ENCODE assay signal across 27 mouse cellular contexts in genomic region chr13:99785427-99785826, GRCm38 (mm10).
DNase-seq lines count a peak whose midpoint lies in the region; ATAC-seq and TF ChIP-seq lines count a peak whose summit lies in the region.
"Had no signal": no experiment of that assay in that cellular context is flagged by ENCODE, and none has a peak within 500 bp of the region (broad histone marks: within the 10 kb centered on the region; RNA-seq: fewer than 3 reads in every experiment).

No protein-coding gene starts in this region.

- TF ChIP-seq CTCF in brain, embryonic 14.5 days (IDR thresholded peaks at IDR 0.05; ENCODE audit: borderline replicate concordance, extremely low read depth, insufficient read depth, insufficient read length): no peak

- H3K27ac ChIP-seq in liver, embryonic 11.5 days (ENCODE audit: low read depth, low read length): no peak overlapping the region
- H3K27ac ChIP-seq in kidney, embryonic 14.5 days (ENCODE audit: low read depth, low read length): no peak overlapping the region
- H3K27ac ChIP-seq: kidney, embryonic 15.5 days; lung, embryonic 15.5 days; neural tube, embryonic 15.5 days had no signal

- intact Hi-C loops in gastrocnemius, postnatal 36 days (cut with DNase I): no loop called here

- H3K9ac ChIP-seq in liver, embryonic 11.5 days (ENCODE audit: low read depth, low read length): no peak overlapping the region
- no peak overlapping the region for H3K9ac ChIP-seq in kidney, embryonic 14.5 days (ENCODE audit: low read depth, low read length)
- H3K9ac ChIP-seq: kidney, embryonic 15.5 days; lung, embryonic 15.5 days; neural tube, embryonic 15.5 days had no signal

- 0 out of 2 replicates have a peak, but pooled peaks cover 3% of the 10 kb centered on the region for H3K4me1 ChIP-seq in liver, embryonic 11.5 days (replicated peaks; ENCODE audit: control insufficient read depth, insufficient read depth, low read length)
- peaks cover 4% of the 10 kb centered on the region; the same call in 1 of the 2 replicates for H3K4me1 ChIP-seq in kidney, embryonic 14.5 days (ENCODE audit: control insufficient read depth, insufficient read depth, low read length)
- H3K4me1 ChIP-seq: lung, embryonic 15.5 days had no signal

- no peaks in the 10 kb centered on the region for H3K36me3 ChIP-seq in liver, embryonic 11.5 days (ENCODE audit: control insufficient read depth, insufficient read depth, low read length)
- H3K36me3 ChIP-seq in kidney, embryonic 14.5 days (ENCODE audit: control insufficient read depth, insufficient read depth, low read length): no peaks in the 10 kb centered on the region
- H3K36me3 ChIP-seq: kidney, embryonic 15.5 days; lung, embryonic 15.5 days; neural tube, embryonic 15.5 days had no signal

- H3K4me3 ChIP-seq in liver, embryonic 11.5 days (ENCODE audit: low read depth, low read length): no peak overlapping the region
- H3K4me3 ChIP-seq in kidney, embryonic 14.5 days (ENCODE audit: low read length): no peak overlapping the region
- H3K4me3 ChIP-seq: kidney, embryonic 15.5 days; lung, embryonic 15.5 days; neural tube, embryonic 15.5 days had no signal

- H3K27me3 ChIP-seq in liver, embryonic 11.5 days (replicated peaks; ENCODE audit: control insufficient read depth, insufficient read depth, low read length): no peaks in the 10 kb centered on the region
- no peaks in the 10 kb centered on the region for H3K27me3 ChIP-seq in kidney, embryonic 14.5 days (ENCODE audit: control insufficient read depth, insufficient read depth, low read length)
- H3K27me3 ChIP-seq: kidney, embryonic 15.5 days; lung, embryonic 15.5 days; neural tube, embryonic 15.5 days had no signal

- DNase-seq in liver, embryonic 11.5 days (ENCODE audit: low spot score): peak; percentile 20
- no peak for DNase-seq in liver
- DNase-seq in retina, postnatal 1 day: peak; percentile 38
- no peak for DNase-seq in retina, embryonic 14.5 days (ENCODE audit: low spot score)
- peak; percentile 47 for DNase-seq in brain, embryonic 14.5 days (ENCODE audit: low read depth)
- DNase-seq in gastrocnemius, postnatal 36 days: no peak
- DNase-seq: adrenal gland, postnatal 10 days; B cell, adult 2 months; cerebellum, adult 9-10 months; cerebellum, postnatal 36 days; gastrocnemius, postnatal 25 days; heart, adult 18-20 months; heart, postnatal 36 days; kidney, adult 11 months; kidney, postnatal 25 days; lung, postnatal 36 days; right cerebral cortex, adult 18-20 months; spleen, adult 18-20 months; thymus, postnatal 14 days had no signal

- WGBS in liver, embryonic 11.5 days: 82% methylated on average over 4 of the region's 4 CpGs
- WGBS in kidney, embryonic 14.5 days: 79% methylated on average over 4 of the region's 4 CpGs

- no peak for ATAC-seq in liver, embryonic 11.5 days (replicated peaks; ENCODE audit: low FRiP score)
- no peak for ATAC-seq in kidney, embryonic 14.5 days (ENCODE audit: low FRiP score, low TSS enrichment)
- ATAC-seq: forebrain, embryonic 14.5 days; inflammation-experienced regulatory T-cells, adult 6 months; Patski had no signal

- no peaks in the 10 kb centered on the region for H3K9me3 ChIP-seq in liver, embryonic 11.5 days (ENCODE audit: control insufficient read depth, low read length)
- no peaks in the 10 kb centered on the region for H3K9me3 ChIP-seq in kidney, embryonic 14.5 days (ENCODE audit: control insufficient read depth, low read length)
- H3K9me3 ChIP-seq: kidney, embryonic 15.5 days; lung, embryonic 15.5 days; neural tube, embryonic 15.5 days had no signal

- no peak overlapping the region for H3K4me2 ChIP-seq in liver, embryonic 11.5 days
- H3K4me2 ChIP-seq in kidney, embryonic 14.5 days (replicated peaks; ENCODE audit: low read depth, low read length): no peak overlapping the region
- H3K4me2 ChIP-seq: heart, embryonic 11.5 days; kidney, embryonic 15.5 days; lung, embryonic 15.5 days; neural tube, embryonic 15.5 days had no signal

- TF ChIP-seq POLR2A in brain, embryonic 14.5 days (IDR thresholded peaks at IDR 0.05; ENCODE audit: borderline replicate concordance, extremely low read depth, insufficient read depth, insufficient read length, poor library complexity, severe bottlenecking): no peak

Comparison
In these comparisons a context has a peak if more than half of its experiments do, and no peak if none do; other contexts are left out.
1. DNase-seq: peak in liver, embryonic 11.5 days (single experiment), retina, postnatal 1 day (single experiment) and brain, embryonic 14.5 days (single experiment); none in liver (single experiment), retina, embryonic 14.5 days (single experiment) and gastrocnemius, postnatal 36 days (0 of 2).